Mouse (Mus musculus): ENCODE data around the gene Itpa. TPM values are rescaled to one million over a fixed set of nuclear protein-coding genes. Genes with fewer than 3 reads are reported as not detected.
A peak's percentile ranks its signal among the peaks of the same experiment; 100 is the strongest.

Itpa gene
- polyA plus RNA-seq (2012; rRNA removed) = 81.7 and 82.6 TPM in 2 replicates
- polyA plus RNA-seq (2014; fragmentation: Nextera tagmentation; extraction: Ambion mirVana) = 99.4 and 104 TPM in 2 replicates

GRCm38 (mm10) chr2:130667559-130667958, at the start of gene Itpa:
Gene Itpa (plus strand): TSS chr2:130667610.
- H3K4me3 ChIP-seq (replicated peaks; ENCODE audit: low read length) = peak within 1 kb of the TSS; percentile 67
- no peaks in the 10 kb centered on the region for H3K9me3 ChIP-seq (ENCODE audit: control insufficient read depth, low read length)
- DNase-seq (ENCODE audit: low spot score) (peak; percentile 91), ATAC-seq (ENCODE audit: low FRiP score, low read depth) (peak; percentile 63)
- H3K36me3 ChIP-seq (ENCODE audit: control insufficient read depth, insufficient read depth, low read length) = peaks cover 16% of the 10 kb centered on the region
- H3K4me1 ChIP-seq (ENCODE audit: control insufficient read depth, insufficient read depth, low read length) = peaks cover 24% of the 10 kb centered on the region
- peak within 1 kb of the TSS; percentile 89 for H3K4me2 ChIP-seq (replicated peaks; ENCODE audit: low read depth, low read length, severe bottlenecking)
- peak within 1 kb of the TSS; percentile 80 for H3K27ac ChIP-seq (replicated peaks; ENCODE audit: low read depth, low read length)
- TF ChIP-seq POLR2A (IDR thresholded peaks at IDR 0.05; ENCODE audit: borderline replicate concordance, extremely low read depth, insufficient read depth, insufficient read length) = peak; percentile 42; the same call in 1 of the 2 replicates
- H3K27me3 ChIP-seq (ENCODE audit: control insufficient read depth, insufficient read depth, low read length) = no peaks in the 10 kb centered on the region
- 1% methylated on average over 31 of the region's 31 CpGs for WGBS
- H3K9ac ChIP-seq (ENCODE audit: low read depth, low read length, severe bottlenecking) = peak within 1 kb of the TSS; percentile 59

- Histone ChIP-seq H3K4me2 (replicated peaks; ENCODE audit: low read depth, low read length, severe bottlenecking) (no peak overlapping the region), H3K4me1 (ENCODE audit: control insufficient read depth, insufficient read depth, low read length) (no peaks in the 10 kb centered on the region), H3K4me3 (replicated peaks; ENCODE audit: low read length) (no peak overlapping the region), H3K27me3 (ENCODE audit: control insufficient read depth, insufficient read depth, low read length) (no peaks in the 10 kb centered on the region), H3K9ac (ENCODE audit: low read depth, low read length, severe bottlenecking) (no peak overlapping the region), H3K27ac (replicated peaks; ENCODE audit: low read depth, low read length) (no peak overlapping the region), H3K36me3 (ENCODE audit: control insufficient read depth, insufficient read depth, low read length) (peaks cover 50% of the 10 kb centered on the region), H3K9me3 (ENCODE audit: control insufficient read depth, low read length) (no peaks in the 10 kb centered on the region)
- WGBS = 92% methylated on average over 7 of the region's 7 CpGs
- DNase-seq (ENCODE audit: low spot score) (no peak), ATAC-seq (ENCODE audit: low FRiP score, low read depth) (no peak)
- TF ChIP-seq POLR2A (IDR thresholded peaks at IDR 0.05; ENCODE audit: borderline replicate concordance, extremely low read depth, insufficient read depth, insufficient read length) = no peak
Observed at GRCm38 (mm10) chr2:130618972-130619371, 48.4 kb upstream of the Itpa start.

GRCm38 (mm10) chr2:130628424-130628823, 39.0 kb upstream of the Itpa start:
- 55% methylated on average over 3 of the region's 3 CpGs for WGBS
- peaks cover 26% of the 10 kb centered on the region for H3K36me3 ChIP-seq (ENCODE audit: control insufficient read depth, insufficient read depth, low read length)
- peak overlapping the region; percentile 83 for H3K4me3 ChIP-seq (replicated peaks; ENCODE audit: low read length)
- no peak for TF ChIP-seq POLR2A (IDR thresholded peaks at IDR 0.05; ENCODE audit: borderline replicate concordance, extremely low read depth, insufficient read depth, insufficient read length)
- no peaks in the 10 kb centered on the region for H3K27me3 ChIP-seq (ENCODE audit: control insufficient read depth, insufficient read depth, low read length)
- H3K27ac ChIP-seq (replicated peaks; ENCODE audit: low read depth, low read length) = no peak overlapping the region
- no peak for ATAC-seq (ENCODE audit: low FRiP score, low read depth)
- peak overlapping the region; percentile 81 for H3K4me2 ChIP-seq (replicated peaks; ENCODE audit: low read depth, low read length, severe bottlenecking)
- H3K9ac ChIP-seq (ENCODE audit: low read depth, low read length, severe bottlenecking) = no peak overlapping the region
- no peaks in the 10 kb centered on the region for H3K9me3 ChIP-seq (ENCODE audit: control insufficient read depth, low read length)
- DNase-seq (ENCODE audit: low spot score) = no peak
- H3K4me1 ChIP-seq (ENCODE audit: control insufficient read depth, insufficient read depth, low read length) = peaks cover 5% of the 10 kb centered on the region

- H3K9ac ChIP-seq (ENCODE audit: low read depth, low read length, severe bottlenecking) = peak overlapping the region; percentile 92
- no peaks in the 10 kb centered on the region for H3K9me3 ChIP-seq (ENCODE audit: control insufficient read depth, low read length)
- 4% methylated on average over 33 of the region's 37 CpGs for WGBS
- peak overlapping the region; percentile 83 for H3K4me3 ChIP-seq (replicated peaks; ENCODE audit: low read length)
- peak; percentile 37 for ATAC-seq (ENCODE audit: low FRiP score, low read depth)
- no peak for DNase-seq (ENCODE audit: low spot score)
- H3K36me3 ChIP-seq (ENCODE audit: control insufficient read depth, insufficient read depth, low read length) = peaks cover 26% of the 10 kb centered on the region
- H3K4me2 ChIP-seq (replicated peaks; ENCODE audit: low read depth, low read length, severe bottlenecking) = peak overlapping the region; percentile 81
- TF ChIP-seq POLR2A (IDR thresholded peaks at IDR 0.05; ENCODE audit: borderline replicate concordance, extremely low read depth, insufficient read depth, insufficient read length) = no peak
- H3K27me3 ChIP-seq (ENCODE audit: control insufficient read depth, insufficient read depth, low read length) = peaks cover under 1% of the 10 kb centered on the region; the same call in 1 of the 2 replicates
- H3K4me1 ChIP-seq (ENCODE audit: control insufficient read depth, insufficient read depth, low read length) = peaks cover 5% of the 10 kb centered on the region
- H3K27ac ChIP-seq (replicated peaks; ENCODE audit: low read depth, low read length) = peak overlapping the region; percentile 70
Observed at GRCm38 (mm10) chr2:130629080-130629838, 38.2 kb upstream of the Itpa start.

GRCm38 (mm10) chr2:130629839-130630203, 37.6 kb upstream of the Itpa start, which contains the start of the genes Fastkd5 and Ubox5:
Gene Fastkd5 (minus strand): TSS chr2:130630027.
Gene Ubox5 (minus strand): TSS chr2:130630038.
- H3K27me3 ChIP-seq (ENCODE audit: control insufficient read depth, insufficient read depth, low read length) = peaks cover 6% of the 10 kb centered on the region
- H3K4me3 ChIP-seq (replicated peaks; ENCODE audit: low read length) = peak within 1 kb of the TSS; percentile 83
- ATAC-seq (ENCODE audit: low FRiP score, low read depth) (peak; percentile 90), DNase-seq (ENCODE audit: low spot score) (peak; percentile 92)
- H3K4me1 ChIP-seq (ENCODE audit: control insufficient read depth, insufficient read depth, low read length) = peaks cover 10% of the 10 kb centered on the region
- H3K27ac ChIP-seq (replicated peaks; ENCODE audit: low read depth, low read length) = peak within 1 kb of the TSS; percentile 70
- 0 out of 2 replicates have a peak, but pooled peaks have one; percentile 41 for TF ChIP-seq POLR2A (IDR thresholded peaks at IDR 0.05; ENCODE audit: borderline replicate concordance, extremely low read depth, insufficient read depth, insufficient read length)
- H3K4me2 ChIP-seq (replicated peaks; ENCODE audit: low read depth, low read length, severe bottlenecking) = peak within 1 kb of the TSS; percentile 81
- peak within 1 kb of the TSS; percentile 92 for H3K9ac ChIP-seq (ENCODE audit: low read depth, low read length, severe bottlenecking)
- peaks cover 26% of the 10 kb centered on the region for H3K36me3 ChIP-seq (ENCODE audit: control insufficient read depth, insufficient read depth, low read length)
- H3K9me3 ChIP-seq (ENCODE audit: control insufficient read depth, low read length) = no peaks in the 10 kb centered on the region
- under 1% methylated on average over 18 of the region's 25 CpGs for WGBS
